Mouse (Mus musculus) cerebellum, postnatal 25 days (tissue): ENCODE data around the gene Gm49661.

ENCODE experiments used
- DNase-seq, 2 experiments: peaks; one replicate each; pipeline ENCODE4 v3.0.0; 2021; ENCODE audit warnings: mixed read lengths in 2 of 2

Gm49661 gene

DNA sequence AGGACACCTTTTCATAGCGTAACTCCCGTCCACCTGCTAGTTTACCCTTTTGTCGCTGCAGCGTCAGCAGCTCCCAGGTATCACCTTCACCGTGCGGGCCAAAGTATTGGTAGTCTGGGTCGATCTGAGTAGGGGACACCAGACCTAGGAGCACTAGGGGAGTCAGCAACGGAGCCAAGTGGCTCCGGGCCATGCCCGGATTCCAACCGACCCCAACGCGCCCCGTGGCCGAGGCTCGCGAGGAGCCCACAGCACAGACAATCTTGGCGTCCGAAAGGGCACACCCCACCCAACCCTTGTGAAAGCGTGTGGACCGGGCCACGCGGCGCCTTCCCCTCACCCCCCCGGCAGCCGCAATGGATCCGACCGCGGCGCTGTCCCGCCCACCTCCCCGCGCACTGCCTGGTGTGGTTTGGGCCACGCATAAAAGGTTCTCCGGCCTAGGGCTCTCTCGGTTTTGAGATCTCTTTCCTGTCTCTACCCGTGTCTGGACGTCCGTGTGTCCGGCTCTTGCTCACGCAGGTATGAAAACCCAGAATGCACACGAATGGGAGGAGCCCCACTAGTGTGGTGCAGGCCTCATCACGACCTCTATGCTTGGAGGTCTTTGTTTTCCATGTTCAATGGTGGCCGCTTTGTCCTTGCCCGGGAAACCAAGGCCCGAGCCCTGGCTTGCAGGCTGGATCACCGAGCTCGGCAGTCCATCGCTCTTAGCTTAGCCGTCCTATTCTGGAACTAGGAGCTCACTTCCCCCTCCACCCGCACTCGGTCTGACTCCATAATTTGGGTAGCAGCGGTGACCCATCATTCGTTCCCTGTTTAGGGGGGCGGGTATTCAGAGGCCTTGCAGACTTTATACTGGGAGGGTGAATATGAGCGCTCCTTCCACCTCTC is at the start of gene Gm49661, which contains the start of the genes Prdx2 and Rnaseh2a:
TSS of gene Gm49661 (minus strand) at position 193 of the 894 bp plus-strand sequence.
TSS of gene Prdx2 (plus strand) at position 347 of the 894 bp plus-strand sequence.
TSS of gene Rnaseh2a (minus strand) at position 527 of the 894 bp plus-strand sequence.
- DNase-seq = peak; percentile 85 to 91

GRCm38 (mm10) chr8:85017209-85017608 is 48.0 kb upstream of the Gm49661 start:
- no peak for DNase-seq

DNA sequence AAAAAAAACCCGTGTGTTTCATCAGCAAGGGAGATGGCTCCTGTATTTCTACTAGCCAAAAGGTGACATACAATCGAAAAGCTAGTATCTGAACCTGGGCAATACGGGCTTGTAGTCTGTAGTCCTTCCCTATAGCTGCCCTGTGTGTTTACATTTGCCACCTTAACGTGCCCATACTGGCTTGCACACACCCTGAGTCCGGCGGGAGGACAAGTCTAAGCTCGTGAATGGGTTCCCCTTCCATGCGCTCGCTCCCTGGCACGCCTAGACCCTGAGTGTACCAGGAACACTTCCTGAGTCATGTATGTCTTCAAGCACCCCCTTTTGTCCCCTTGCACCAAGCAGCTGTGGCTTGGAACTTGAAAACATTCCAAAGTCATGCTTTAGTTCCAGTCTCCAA is 47.5 kb upstream of the Gm49661 start:
- DNase-seq = no peak

- DNase-seq = no peak
These were observed 45.2 kb upstream of the Gm49661 start, which contains the start of gene Best2 for GRCm38 (mm10) chr8:85014431-85014830. Gene Best2, minus strand, starts transcription at chr8:85014531.

GRCm38 (mm10) chr8:85013230-85013840 is 44.1 kb upstream of the Gm49661 start:
- DNase-seq = peak; percentile 73 to 82

GRCm38 (mm10) chr8:85011242-85011641 is 42.0 kb upstream of the Gm49661 start:
- no peak for DNase-seq

DNA sequence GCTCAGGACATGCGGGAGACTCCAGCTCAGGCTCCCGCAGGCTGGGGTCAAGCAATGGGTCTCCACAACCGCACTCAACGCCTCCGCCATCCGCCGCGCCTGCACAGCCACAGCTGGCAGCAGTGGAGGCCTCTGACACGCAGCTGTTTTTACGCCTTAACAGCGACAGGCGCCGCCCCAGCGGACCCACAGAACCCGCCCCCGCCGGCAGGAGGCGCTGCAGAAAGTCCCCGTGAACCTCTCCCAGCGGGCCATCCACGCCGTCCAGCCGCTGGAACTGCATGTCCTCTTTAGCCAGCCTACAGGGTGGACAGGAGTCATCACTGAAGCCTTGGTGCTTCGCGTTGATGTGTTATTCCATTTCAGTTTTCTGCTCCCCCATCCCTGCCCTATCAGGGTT is 38.5 kb upstream of the Gm49661 start:
- no peak for DNase-seq

- DNase-seq = peak; percentile 96 to 98
These were observed 28.5 kb upstream of the Gm49661 start for GRCm38 (mm10) chr8:84997649-84998295.

DNA sequence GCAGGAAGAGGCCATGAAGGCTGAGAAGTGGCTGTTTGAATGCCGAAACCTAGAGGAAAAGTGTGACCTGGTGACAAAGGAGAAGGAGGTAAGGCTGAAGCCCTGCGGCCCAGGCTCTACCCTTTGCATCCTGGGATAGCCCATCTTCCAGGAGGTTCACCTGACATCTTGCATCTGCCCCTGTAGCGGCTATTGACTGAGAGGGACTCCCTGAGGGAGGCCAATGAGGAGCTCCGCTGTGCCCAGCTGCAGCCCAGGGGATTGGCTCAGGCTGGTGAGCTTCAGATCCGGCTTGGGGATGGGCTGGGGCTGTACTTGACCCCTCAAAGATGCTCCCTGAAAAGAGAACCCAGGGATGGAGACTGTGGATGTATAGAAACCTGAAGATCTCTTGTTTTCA is 27.7 kb upstream of the Gm49661 start:
- no peak for DNase-seq

DNA sequence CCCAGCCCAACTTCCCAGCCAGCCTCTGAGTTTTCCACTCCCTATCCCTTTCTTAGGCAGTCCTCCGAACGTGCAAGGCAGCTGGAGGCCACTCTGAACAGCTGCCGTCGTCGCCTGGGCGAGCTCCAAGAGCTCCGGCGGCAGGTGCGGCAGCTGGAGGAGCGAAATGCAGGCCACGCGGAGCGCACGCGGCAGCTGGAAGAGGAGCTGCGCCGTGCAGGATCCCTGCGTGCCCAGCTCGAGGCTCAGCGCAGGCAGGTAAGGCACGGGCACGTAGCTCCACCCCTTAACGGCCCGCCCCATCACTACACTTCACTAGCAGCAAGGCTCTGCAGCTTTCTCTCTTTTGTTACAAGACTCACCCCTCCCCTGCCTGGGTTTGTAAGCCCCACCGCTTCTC is 26.4 kb upstream of the Gm49661 start:
- DNase-seq = no peak

DNA sequence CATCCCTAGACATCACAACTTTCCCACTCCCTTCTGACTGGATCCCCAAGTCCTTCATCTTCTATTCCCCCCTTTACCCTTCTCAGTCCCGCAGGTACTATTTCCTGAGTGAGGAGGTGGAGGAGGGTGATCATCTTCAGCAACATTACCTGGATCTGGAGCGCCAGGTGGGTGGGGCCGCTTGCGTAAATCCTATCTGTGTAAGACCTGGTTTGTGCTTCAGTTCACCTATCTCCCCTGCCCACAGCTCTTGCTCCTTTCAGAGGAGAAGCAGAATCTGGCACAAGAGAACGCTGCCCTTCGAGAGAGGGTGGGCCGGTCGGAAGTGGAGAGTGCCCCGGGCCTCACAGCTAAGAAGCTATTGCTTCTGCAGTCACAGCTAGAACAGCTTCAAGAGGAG is 25.1 kb upstream of the Gm49661 start:
- no peak for DNase-seq

DNA sequence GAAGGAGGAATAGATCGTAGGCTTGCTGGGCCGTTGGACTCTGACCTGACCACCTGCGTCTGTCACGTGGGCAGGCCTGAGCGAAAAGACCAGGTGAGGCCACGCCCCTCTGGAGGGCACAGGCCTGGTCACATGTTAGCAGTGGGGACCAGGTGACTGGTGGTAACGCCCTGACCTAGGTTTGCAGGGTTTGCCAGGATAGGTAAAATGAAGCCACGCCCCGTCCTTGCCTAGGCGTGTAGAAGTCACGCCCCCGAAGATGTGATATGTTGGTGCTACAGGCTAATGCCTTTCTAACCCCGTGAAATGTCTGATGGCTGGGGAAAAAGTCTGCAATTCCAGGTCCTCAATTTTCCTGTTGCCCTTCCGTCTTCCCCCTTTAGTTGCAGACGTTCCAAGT is 21.6 kb upstream of the Gm49661 start:
- peak in 1 of 2 experiments; percentile 72 for DNase-seq

GRCm38 (mm10) chr8:84990349-84990748 is 21.1 kb upstream of the Gm49661 start, which contains the start of gene Hook2:
Gene Hook2, plus strand, starts transcription at chr8:84990603.
- peak; percentile 96 to 98 for DNase-seq

DNA sequence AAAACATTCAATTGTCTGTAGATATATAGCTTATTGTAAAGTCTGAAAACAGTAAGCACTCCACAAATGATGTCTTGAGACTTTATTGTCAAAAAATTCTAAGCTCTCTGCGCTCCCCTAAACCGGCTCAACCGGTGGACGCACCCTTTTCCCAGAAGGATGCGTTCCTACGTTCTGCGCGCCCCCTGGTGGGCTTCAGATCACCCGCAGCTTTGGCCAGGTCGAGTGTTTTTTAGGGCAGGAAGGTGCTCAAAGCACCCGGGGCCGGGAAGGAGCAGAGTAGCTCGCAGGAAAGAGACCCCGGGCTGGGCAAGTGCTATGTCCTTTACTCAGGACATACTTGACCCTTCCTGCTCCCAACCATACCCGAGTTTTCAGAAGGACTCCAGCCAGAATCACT is 20.6 kb upstream of the Gm49661 start:
- DNase-seq = peak; percentile 92 to 95

GRCm38 (mm10) chr8:84989311-84989731 is 20.1 kb upstream of the Gm49661 start:
- DNase-seq = peak in 1 of 2 experiments; percentile 63

GRCm38 (mm10) chr8:84987903-84988302 is 18.7 kb upstream of the Gm49661 start:
- no peak for DNase-seq

GRCm38 (mm10) chr8:84987388-84987787 is 18.2 kb upstream of the Gm49661 start:
- no peak for DNase-seq

GRCm38 (mm10) chr8:84986379-84986945 is 17.2 kb upstream of the Gm49661 start:
- DNase-seq = no peak

DNA sequence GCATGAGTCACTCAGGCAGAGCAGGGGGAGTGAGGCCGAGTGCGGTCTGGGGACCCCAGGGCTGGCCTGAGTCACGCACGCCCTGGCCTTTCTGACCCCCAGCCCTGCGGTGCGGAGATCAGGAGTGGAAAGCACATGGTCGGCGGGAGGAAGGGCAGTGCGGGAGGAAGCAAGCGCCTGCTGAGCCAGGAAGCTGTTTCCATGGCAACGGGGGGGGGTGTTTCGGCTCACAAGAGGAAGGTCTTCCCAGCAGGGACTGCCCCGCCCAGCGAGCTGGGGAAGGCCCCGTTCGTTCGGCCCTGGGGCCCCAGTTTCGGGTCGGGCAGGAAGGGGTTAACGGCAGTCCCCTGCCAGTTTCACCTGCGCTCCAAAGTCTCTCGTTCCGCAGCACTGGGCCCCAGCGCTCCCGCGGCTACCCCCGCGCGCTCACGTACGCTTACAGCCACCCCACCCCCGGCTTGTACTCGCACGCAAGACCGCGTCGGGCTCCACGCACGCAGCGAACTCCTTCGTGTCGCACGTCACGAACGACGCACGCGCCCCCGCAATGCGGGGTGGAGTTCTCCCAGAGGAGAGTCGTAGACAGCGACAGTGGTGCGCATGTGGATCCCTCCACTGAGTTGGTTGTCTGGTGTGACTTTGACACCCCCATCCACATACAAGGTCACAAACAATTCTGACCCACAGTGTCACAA is 16.6 kb upstream of the Gm49661 start:
- peak; percentile 93 to 94 for DNase-seq

GRCm38 (mm10) chr8:84985049-84985683 is 15.9 kb upstream of the Gm49661 start:
- DNase-seq = peak in 1 of 2 experiments; percentile 2

GRCm38 (mm10) chr8:84984294-84985048 is 15.2 kb upstream of the Gm49661 start:
- peak in 1 of 2 experiments; percentile 27 for DNase-seq
